Mouse (Mus musculus) forelimb bud, embryonic 11.5 days (tissue): ENCODE data around the gene Slc35a1.

ENCODE experiments used
- DNase-seq: peaks from one replicate; pipeline ENCODE4 v3.0.0-alpha.2; 2012; ENCODE audit warnings: low read depth, low spot score

Gene Slc35a1

DNA sequence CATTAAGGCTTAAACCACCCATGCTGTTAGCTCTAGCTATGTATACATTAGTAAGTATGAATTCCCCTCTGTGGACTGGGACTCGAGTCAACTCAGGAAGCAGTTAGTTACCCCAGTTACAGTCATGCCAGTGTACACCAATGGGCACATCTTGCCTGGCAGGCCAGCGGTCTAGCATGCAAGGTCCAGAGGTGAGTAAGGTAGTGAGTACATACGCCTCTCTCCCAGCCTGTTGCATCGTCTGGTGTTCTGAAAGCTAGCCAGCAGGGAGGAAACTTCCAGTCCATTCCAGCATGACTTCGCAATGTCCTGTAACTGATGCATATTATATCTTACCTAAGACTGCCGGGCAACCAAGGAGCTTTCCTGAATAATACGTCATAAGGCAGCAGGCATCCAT is 34.1 kb downstream of the Slc35a1 start:
- no peak for DNase-seq

DNA sequence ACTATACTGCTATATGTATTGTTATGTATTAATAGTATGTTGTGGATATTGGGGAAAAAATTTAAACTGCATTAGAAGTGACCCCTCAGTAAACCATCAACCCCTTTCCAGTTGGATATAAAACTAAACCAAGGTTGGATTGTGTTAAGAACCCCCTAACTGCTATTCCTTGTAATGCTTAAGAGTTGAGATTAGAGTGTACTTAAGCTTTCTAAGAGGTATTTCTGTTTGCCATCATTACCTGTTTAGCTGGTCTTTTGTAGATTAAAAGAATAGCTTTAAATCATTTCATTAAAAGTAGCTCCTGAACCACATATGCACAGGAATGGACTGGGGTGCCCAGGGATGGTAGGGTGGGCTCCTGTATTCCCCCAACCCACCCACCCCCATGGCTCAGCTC is 42.5 kb downstream of the Slc35a1 start:
- no peak for DNase-seq

DNA sequence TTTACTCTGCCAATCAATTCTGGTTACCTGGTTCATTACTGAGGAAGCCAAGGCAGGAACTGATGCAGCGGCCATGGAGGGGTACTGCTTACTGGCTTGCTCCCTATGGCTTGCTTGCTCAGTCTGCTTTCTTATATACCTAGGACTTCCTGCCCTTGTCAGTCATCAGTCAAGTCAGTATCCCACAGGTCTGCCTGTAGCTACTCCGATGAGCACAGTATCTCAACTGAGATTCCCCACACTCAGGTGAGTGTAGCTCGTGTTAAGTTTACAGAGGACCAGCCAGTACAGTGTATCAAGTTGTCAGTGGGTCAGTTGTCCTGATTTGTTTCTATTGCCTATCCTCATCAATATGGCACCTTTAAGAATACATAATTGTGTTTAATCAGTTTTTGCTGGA is 46.5 kb downstream of the Slc35a1 start:
- DNase-seq, result no peak

DNA sequence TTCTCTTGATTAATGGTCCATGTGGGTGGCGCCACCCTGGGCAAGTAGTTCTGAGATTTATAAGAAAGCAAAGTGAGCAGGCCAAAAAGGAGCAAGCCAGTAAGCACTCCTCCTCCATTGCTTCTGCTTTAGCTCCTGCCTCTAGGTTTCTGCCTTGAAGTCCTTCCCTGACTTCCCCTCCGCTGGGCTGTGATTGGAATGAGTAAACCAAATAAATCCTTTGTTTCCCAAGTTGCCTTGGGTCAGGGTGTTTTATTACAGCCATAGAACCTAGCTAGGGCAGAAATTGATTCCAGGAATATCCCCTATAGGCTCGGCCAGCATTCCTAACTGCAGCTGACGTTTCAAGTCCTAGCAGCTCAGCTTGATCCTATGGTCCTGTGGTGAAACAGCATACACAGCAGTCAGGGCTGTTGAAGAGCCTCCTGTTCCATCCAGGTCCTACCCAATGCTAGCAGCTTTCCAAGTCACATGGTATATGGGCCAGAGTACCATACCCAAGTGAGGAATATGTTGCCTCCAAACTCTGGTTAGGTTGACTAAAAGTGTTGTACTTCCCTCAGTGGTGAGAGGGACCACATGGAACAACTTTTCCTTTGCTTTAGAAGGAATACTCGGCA is 47.4 kb downstream of the Slc35a1 start:
- DNase-seq, result peak; percentile 19

DNA sequence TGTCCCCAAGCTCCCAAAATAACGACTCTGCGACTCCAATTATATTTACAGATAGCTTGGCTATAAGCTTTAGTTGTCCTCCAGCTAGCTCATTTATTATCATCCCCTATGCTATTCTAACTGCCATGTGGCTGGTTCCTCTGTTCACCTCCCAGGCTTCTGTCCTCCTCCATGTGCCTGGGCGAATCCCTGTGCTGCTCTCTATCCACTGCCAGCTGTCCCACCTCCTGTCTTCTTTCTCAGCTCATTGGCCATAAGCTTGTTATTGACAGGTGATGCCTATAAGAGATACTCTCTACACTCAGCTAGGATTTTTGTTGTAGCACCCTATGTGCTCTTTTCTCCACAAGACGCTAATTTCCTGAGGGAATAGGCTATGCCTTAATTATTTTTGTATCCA is 49.4 kb downstream of the Slc35a1 start:
- DNase-seq, result no peak

DNA sequence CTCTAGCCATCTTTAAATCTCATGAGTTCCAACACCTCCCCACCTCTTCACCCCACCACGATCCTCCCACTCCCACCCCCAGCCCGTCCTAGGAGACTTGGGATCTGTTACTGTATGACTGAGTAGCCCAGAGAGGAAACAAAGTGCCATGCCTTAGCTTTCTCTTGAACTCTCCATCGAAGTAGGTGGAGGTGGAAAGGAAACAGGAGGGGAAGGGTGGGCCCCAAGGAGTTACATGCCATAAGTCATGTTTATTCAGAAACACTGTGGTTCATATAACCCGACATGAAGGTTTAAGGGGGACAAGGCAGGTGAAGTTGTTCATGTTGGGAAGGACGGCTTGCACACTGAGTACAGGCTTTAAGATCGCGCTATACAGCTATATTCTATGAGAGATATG is 49.9 kb downstream of the Slc35a1 start:
- DNase-seq, result no peak

DNA sequence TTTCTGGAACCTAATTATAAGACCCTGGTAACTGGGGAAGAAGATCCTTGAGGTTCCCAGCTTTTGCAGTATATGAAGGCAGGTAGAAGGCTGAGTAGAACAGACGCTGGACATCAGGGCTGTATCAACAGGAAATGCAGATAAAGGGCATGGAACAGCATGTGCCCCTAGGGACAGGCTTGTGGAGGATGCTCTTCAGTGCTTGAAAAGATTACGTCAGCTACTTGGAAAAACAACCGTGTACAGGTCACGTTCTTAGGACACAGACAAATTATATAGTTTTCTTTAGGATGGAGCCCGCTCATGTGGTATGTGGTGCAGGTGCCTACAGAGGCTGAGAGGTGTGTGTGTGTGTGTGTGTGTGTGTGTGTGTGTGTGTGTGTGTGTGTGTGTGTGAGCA is 51.2 kb downstream of the Slc35a1 start:
- DNase-seq, result no peak

DNA sequence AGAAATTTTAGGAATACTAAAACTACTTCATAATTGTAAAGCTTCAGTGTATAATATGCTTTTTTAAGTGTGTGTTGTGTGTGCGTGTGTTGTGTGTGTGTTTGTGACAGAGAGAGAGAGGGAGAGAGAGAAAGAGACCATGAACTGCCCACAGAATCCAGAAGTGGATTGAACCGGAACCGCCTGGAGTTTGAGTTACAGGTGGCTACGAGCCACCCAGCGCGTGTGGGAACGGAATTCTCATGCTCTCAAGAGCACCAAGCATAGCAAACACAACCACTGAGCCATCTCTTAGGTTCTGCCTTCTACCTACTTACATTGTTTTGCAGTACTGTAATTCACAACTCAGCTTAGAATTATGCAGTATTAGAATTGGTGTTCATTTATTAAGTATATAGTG is 53.1 kb downstream of the Slc35a1 start:
- no peak for DNase-seq

DNA sequence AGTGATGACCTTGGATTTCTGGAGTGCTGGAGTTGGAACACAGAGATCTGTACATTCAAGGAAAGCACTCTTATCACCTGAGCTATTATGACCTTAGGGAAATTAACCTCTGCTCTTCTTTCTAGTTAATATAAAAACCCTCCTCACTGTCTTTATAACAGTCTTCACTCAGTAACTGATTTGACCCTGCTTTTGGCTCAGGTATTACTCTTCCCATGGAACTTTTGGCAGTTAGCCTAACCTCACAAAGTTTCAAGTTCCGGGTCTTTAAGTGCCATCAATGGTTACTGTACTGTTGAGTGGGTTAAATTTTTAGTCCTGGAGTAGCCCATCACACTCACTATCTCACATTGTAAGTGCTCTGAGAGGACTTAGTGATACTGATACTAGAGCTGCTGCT is 57.3 kb downstream of the Slc35a1 start:
- no peak for DNase-seq

DNA sequence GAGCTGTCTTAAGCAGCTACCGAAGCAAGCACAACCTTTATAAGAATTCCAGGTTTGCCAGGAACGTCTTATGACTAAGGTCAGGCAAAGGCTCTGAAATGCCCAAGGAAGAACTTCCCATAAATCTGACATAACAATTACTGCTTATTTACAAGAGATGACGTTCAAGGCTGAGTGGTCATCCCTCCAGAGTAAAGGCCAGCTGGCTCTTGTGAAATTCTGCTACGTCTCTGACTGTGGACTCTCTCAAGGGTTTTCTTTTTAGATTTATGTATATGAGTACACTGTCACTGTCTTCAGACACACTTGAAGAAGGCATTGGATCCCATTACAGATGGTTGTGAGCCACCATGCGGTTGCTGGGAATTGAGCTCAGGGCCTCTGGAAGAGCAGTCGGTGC is 60.8 kb downstream of the Slc35a1 start:
- no peak for DNase-seq

DNA sequence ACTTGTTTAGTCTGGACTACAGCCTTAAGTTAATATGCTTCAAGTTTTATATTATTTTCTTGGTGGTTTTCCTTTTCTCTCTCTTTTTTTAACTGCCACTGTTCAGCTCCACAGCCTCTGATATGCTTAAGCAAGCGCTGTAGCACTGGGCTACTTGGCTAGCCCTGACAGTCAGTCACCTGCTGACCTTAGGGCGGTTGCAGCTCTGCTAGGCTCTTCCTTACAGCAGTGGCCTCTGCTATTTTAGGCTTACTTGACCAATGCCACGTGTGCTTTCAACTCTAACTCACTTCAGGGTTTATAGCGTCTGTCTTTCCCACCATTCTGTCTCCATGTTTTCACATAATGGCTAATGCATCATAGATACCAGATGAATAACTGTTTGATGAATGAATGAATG is 61.7 kb downstream of the Slc35a1 start:
- DNase-seq, result no peak

DNA sequence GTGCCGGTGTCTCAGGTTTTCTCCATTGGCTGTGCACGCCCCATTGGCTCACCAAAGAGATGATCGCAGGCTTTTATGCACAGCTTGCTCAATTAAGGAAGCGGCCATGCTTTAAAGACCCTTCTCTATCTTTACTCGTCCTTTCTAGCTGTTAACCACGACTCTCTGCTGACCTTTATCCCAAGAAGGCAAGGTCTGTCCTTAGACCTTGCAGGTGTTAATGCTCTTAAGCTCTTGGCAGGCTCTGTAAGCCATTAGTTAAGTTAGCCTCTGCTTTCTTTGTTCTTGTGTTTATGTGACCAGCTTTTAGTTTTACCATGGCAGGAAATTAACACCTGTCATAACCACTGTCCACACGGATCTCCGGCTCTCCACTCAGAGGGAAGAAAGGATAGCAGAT is 71.1 kb downstream of the Slc35a1 start:
- no peak for DNase-seq

DNA sequence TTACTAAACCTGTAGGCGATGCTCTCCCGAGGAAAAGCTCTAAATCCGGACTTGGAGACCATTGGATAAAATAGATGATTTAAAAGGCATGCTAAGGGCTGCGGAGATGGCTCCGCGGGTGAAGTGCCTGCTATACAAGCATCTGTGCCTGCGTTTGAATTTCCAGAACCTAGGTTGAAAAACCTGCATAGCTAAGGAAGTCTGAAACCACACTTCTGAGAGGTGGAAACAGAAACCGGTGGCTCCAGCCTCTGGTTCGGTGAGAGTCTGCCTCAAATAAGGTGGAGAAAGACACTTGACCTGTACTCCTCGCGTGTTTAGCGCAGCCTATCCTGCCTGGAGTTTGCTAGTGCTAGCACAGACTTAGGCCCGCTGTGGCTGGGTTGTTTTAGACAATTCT is 71.9 kb downstream of the Slc35a1 start:
- DNase-seq, result no peak

DNA sequence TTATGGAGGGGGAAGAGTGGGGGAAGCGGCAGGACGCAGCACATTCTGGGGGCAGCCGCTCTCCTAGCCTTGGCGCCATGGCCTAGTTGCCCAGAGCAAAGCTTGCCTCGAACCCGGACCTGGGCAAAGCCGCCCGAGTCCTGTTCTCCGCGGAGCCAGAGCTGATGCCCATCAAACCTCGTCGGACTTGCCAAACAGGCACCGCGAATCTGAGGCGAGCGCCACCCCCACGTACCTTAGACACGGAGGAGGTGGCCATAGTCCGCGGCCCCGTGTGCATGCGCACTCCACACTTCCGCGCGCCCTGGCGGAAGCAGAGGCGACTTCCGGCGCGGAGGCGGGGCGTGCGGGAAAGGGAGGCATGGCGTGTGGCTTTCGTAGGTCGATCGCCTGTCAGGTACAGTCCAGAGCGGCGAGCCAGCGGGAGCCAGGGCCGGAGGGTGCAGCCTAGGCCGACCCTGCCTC is 72.6 kb downstream of the Slc35a1 start, which contains the start of the genes Orc3 and Rars2:
TSS of gene Orc3 (minus strand) at position 315 of the 465 bp plus-strand sequence.
TSS of gene Rars2 (plus strand) at position 328 of the 465 bp plus-strand sequence.
- peak; percentile 86 for DNase-seq

DNA sequence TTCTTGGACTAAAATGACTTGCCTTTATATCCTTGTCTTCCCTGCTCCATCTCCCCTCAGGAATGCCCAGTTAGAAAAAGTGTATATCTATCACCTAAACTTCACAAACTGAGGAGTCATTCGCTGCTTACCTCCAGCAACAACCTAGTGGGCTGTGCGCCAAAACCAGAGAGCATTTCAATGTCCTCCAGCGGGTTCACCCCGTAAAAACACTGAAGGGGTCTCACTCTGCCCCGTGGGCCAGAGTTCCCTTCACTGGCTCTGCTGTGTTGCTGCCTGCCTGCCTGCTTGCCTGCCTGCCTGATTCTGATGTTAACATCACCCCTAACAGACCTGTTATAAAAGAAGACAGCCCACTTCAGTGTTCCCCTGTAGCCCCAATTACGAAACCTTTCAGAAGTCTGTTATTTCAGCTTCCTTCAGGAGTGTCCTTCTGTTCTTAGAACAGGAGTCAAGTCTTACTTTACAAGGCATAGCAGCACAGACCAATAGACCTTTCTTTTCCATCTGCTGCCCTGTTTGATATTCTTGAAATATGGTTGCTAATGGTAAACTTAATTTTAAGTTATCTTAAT is 73.6 kb downstream of the Slc35a1 start:
- DNase-seq, result no peak
